Mouse (Mus musculus) heart, postnatal 10 days (tissue): ENCODE results near the gene P2ry2. TPM values are rescaled to one million over a fixed set of nuclear protein-coding genes. Genes with fewer than 3 reads are reported as not detected.

ENCODE experiments used
- DNase-seq, 2 experiments: peaks; one replicate each; pipeline ENCODE4 v3.0.0; 2021
- intact Hi-C: fragments of 180-260 bp; cut with DNase I; formaldehyde crosslinking; loops from one replicate; pipeline ENCODE4 v1.15.1; 2025
- total RNA-seq, 2 experiments: library from RNA; stranded (reverse); gene quantifications; 2 replicates each; pipeline ENCODE4 v1.2.3; 2021

Gene P2ry2
- total RNA-seq: 10 to 100 TPM; 13.5 to 15.8 TPM

DNA sequence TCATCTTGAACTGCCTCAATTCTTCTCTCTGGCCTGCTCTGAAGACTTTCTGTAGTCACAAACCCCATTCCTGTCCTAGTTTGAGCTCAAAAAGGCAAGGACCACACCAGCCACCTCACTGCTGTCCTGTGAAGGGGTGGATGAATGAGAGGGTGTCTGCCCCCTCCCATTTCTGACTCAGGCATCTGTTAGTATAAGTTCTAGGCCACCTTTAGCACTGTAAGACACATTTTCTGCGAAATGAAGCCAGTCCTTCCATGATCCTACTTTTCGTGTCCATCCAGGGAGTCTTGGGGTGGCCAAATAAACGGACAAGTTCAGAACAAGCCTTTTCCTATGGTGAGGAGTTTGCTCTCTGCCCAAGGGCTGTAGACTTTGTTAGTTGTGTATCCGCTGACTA is at the start of gene P2ry2:
Gene P2ry2, minus strand, starts transcription at position 326 of the 400 bp plus-strand sequence.
- intact Hi-C loops: loop anchor here (2.0 kb wide), 1 partner anchor 38 kb away; no protein-coding TSS in a partner anchor

DNA sequence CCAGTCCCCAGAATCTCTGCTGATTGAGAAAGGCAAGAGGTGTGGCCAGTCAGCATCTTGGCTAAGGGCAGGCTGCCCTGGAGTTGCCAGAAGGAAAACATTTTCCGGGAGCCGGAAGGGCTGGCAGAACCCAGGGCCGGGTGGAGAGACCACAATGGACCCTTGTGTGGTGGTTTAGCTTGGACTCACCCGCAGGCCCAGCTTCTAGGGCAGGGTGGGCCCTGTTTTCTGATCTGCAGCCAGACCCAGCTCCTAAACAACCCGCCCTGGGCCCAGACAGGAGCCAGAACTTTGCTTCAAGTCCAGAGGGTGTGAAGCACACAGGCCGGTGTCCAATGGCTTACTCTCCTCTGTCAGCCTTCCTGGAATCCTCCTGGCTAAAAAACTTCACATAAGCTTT is 49.6 kb upstream of the P2ry2 start:
- intact Hi-C loops: no loop called here
- DNase-seq: peak in 1 of 2 experiments; percentile 44

More for the DNA sequence above, at the start of gene P2ry2:
- no peak for DNase-seq

DNA sequence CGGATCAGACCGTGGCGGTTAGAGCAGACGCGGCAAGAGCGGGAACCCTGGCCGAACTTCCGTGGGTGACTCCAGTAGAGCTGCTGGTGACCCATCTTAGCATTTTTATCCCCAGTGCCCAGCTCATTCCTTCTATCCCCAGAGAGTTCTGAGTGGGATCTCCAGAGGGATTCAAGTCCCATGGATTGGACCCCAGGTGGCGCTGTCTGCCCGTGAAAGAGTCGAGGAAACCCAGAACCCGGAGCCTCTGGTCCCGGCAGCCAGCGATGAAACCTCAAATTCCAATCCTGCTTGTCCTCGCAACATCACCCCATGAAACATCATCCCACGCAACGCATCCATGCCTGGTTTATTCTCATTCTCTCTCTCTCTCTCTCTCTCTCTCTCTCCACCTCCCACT is 48.7 kb upstream of the P2ry2 start:
- intact Hi-C loops: loop anchor here (1.0 to 2.0 kb wide), 4 partner anchors 47 to 313 kb away; no protein-coding TSS in a partner anchor
- DNase-seq: peak; percentile 90 to 94

DNA sequence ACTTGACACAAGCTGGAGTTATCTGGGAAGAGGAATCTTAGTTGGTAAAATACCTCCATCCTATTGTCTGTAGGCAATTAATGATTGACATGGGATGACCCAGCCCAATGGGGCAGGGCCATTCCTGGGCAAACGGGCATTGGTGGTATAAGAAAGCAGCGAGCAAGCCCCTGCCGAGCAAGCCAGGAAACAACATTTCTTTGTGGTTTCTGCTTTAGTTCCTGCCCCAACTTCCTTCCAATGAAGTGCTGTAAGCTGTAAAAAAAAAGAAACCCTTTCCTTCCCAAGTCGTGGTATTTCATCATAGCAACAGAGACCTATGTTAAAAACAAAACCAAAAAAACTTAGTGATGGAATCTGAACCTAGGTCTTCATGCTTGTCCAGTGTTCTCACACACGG is 47.8 kb upstream of the P2ry2 start:
- DNase-seq: no peak
- intact Hi-C loops: loop anchor here (2.0 kb wide), 2 partner anchors 48 to 314 kb away; no protein-coding TSS in a partner anchor

DNA sequence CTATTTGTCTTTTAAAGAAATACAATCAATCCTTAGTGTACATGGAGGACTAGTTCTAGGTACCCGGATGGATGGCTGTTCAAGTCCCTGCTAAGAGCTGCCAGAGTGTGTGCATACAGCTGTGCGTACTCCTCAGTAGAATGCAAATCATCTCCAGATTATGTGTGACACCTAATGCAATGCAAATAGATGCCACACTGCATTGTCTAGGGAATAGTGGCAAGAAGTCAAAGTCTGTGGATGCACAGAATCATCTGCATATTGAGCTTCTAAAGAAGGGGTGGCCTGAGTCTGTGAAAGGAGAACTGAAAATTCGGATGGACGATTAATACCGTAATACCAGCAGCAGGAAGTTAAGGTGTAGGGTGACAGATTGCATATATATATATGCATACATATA is 46.5 kb upstream of the P2ry2 start:
- intact Hi-C loops: no loop called here
- DNase-seq: no peak

DNA sequence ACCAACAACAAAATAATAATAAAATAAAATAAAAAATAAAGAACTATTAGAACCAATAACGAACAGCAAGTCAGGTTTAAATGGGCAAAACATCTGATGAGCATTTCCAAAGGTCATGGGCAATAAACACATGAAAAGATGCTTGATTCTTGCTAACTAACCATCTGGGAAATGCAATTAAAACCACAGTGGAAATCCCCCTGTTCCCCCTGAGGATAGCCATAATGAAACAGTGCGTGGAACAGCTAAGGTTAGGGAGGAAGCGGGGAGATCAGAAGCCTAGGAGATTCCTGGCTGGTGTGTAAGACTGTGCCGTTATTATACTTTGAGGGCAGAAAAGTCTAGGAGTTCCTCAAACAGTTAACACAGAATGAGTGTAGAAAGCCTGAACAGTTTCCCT is 44.6 kb upstream of the P2ry2 start:
- no peak for DNase-seq
- intact Hi-C loops: no loop called here

DNA sequence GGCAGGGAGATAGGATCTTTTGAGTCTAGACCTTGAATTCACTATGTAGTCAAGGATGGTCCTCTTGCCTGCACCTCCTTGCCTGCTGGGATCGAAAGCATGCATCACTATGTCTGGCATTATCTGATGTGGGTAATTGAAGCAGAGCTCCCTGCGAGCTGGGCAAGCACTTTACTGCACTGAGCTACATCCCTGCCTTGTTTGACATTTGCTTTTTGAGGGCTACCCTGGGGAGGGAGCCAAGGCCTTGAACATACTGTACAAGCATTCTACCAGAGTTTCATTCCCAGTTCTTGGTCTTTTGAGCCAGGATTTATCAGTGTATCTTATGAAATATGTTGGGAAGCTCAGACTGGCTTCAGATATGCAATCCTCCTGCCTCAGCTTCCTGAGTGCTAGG is 40.5 kb upstream of the P2ry2 start:
- no peak for DNase-seq
- intact Hi-C loops: no loop called here

DNA sequence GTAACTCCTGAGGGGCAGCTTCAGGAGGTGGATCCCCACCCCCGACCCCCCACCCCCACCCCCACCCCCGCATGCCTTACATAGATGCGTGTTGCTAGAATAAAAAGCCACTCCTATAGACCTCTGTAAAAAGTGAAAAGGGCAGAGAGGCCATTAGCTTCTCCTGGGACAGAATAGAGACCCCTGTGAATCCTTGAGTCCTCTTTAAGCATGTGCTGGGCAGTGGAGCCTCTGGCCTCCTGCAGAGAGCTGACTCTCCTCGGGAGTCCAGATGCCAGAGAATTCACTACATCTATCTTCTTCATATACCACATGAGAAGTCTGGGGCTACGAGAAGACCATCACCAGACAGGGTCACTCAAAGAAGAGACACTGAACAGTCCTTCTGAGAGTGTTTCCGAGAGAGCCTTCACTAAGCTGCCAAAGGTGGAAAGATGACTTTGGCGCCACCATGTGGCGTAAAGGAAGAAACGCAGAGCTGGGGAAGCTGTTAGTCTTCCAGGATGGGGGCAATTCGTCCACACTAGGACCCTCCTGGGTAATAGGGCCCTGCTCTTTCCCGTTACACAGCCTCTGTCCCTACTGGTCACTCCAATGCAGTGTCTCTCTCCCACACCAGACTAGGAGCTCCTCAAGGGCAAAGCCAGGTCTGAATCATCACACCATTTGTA is 39.0 kb upstream of the P2ry2 start:
- intact Hi-C loops: loop anchor here (1.0 to 2.0 kb wide), 4 partner anchors 39 to 144 kb away; partner anchors contain the start of gene P2ry2
- peak; percentile 78 to 82 for DNase-seq

DNA sequence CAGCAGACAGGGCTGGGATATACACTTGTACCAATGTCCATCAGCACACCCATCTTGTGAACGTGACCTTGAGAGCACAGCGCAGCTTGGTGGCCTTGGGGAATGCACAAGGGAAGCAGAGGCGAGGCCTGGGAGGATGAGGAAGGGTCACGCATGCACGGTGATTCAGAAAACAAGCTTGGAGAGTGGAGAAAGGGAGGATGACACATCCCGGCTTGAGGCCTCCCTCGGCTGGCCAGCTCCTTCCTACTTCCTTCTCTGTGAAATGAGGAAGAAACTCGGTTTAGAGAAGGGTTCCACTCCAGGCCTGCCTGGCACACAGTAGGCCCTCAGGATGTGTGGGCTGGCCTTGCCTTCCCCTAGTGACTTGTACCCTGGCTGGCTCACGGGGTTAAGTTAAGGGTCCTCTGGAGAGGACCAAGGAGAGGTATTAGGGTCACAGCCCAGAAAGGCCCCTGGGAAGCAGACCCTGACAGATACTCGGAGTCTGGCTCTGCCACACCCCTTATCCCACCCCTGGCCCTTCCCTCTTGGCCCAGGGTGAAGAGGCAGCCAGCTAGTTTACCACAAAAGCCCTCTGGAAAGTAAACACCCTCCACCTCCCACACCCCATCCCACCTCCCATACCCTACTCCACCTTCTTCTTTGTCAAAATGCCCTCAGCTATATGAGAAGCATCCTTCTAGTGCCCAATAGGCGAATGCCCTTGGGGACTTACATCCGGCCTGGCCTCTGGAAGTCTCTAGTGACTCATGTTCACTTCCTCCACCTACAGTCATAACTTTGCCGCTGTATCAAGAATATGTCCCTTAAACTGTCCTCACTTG is 38.3 kb upstream of the P2ry2 start:
- intact Hi-C loops: loop anchor here (1.0 to 2.0 kb wide), 4 partner anchors 38 to 144 kb away; partner anchors contain the start of gene P2ry2
- peak; percentile 43 to 57 for DNase-seq

DNA sequence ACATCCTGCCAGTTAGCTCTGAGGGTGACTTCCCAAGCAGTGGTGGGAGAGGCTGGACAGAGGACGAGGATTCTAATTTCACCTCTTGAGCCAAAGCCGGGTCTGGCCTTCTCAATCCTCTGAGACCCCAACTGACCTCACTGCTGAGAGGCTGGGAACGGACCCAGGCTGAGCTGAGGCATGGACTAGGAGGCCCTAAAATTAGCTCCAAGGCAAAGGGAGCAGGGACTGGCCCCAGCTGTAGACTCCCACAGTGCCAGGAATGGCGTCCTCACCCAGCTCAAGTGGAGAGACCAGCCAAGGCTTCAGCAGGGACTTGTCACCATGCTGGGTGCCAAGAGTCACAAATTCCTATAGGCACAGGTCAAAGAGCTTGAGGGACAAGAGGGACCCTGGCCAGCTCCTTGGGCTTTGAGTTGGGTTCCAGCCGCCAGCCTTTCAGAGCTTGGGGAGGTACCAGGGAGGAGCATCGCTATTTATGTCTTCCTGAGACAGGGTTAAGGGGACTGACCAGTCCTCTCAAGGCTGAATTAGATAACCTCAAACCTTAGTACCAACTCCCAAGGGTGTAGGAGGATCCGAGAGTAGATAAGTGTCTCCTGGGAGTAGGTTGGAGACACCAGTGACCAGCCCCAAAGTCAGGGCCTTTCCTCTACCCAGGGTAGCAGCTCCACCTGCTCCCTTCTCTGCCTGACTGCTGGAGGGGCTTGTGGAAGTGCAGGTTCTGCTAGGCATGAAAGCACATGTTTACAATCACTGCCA is 36.8 kb upstream of the P2ry2 start:
- intact Hi-C loops: loop anchor here (2.0 kb wide), 1 partner anchor 37 kb away; the partner anchor contains the start of gene P2ry2

DNA sequence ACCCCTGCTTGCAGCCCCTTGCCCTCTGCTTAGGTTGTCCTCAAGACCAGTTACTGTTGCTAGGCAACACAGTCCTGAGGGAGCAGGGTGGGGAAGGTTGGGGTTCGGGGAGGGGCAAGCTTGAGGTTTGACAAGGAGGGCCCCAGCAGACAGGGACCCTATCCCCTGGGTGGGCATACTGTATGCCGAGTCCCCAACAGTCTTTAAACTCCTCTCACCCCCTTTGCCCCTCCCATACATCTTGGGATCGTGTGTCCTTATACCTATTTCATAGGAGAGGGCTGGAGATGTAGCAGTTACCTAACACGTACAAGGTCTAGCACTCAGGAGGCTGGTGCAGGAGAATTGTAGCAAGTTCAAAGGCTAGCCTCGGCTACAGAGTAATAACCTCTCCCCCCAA is 35.6 kb upstream of the P2ry2 start:
- no peak for DNase-seq
- intact Hi-C loops: no loop called here

More for the DNA sequence above, 36.8 kb upstream of the P2ry2 start:
- peak; percentile 86 to 90 for DNase-seq

DNA sequence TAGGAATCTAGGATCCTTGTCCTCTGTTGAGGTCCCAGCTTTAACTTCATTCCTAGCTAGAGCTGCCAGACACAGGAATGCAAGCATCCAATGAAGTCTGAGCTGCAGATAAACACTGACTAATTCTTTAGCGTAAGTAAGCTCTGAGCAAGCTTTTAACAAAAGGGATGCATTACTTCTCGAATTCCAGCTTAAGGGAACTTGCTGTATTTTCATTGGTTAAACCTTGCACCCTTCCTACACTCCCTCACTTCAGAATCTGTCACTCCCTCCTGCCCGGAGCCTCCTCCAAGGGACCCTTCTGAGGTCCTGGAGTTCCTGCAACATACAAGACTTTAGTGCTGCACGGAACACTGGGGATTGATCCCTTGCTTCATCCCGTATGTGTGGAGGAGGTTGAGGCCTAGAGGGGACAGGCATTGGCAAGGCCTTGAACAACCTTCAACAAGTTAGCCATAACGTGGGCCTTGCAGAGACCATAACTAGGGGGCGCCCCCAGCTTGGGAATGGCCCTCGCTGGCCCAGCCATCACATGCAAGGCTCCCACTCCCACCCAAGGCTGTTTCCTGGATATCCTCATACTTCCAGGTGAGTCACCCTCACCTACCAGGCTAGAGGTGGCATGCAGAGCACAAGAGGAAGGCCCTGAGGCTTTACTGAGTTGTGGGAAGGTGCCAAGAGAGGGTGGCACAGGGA is 31.3 kb upstream of the P2ry2 start:
- no peak for DNase-seq
- intact Hi-C loops: no loop called here

DNA sequence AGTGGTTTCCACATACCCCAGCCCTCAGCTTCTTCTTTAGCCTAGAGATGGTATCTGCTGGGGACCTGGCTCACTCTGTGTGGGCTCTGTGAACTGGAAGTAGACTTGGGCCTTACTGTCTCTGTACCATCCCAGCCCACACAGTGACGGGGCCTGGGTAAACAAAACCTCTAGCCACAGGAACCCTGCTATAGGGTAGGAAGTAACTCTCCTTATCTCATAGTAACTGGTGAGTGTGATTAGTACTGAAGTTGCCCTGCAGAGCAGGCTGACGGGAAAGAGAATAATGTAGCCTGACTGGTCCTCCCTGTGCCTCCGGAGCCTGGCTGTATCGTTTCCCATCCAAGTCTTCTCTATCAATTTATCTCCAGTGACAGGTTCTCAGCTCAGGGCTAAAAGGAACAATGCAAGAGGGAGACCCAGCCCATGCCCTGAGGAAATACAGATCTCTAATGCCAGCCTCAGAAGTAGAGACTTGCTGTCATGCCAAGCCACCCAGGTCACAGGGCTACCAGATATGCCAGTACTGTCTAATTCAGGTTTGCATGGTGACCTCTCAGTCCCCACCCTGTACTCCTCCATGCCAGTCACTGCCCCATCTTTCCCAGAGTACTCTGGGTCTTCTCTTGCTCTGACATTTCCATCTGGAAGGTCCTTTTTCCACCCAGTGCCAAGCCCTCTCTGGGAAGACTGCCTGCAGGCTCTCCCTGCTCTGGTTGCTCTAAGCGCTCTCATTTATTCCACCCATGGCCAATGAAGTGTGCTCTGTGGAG is 29.5 kb upstream of the P2ry2 start:
- intact Hi-C loops: no loop called here
- no peak for DNase-seq

DNA sequence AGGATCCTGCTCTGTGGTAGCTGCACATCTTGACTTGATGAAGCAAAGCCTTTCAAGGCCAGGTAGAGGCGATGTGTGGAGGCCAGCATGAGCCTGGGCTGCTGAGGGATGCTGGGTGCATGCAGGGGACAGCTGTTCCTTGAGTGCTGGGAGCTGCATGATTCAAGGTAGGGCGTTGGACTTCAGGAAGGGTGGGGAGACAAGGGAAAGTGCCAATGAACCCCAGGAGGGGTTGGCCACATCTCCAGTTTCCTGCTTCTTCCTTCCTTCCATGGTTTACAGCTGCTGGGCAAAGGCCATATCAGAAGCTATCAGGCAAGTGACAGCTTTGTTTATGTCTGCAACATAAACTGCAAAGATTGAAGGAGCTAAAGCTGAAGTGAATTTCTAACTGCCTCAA is 28.9 kb upstream of the P2ry2 start:
- DNase-seq: no peak
- intact Hi-C loops: no loop called here

DNA sequence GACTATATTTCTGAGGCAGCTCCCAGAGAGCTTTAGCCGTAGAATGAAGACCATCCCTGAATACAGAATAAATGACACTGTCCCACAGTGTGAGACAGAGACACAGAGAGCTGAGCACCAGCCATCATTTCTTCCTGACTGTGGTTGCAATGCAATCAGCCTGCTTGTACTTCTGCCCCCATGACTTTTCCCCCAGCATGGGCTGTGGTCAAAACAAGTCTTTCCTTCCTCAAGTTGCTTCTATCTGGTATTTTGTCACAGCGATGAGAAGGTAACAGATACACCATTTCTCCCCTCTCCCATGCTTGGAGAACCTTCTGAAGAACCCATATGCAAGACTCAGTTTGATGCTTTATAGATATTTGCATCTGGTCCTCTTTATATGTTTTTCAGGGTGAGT is 20.7 kb upstream of the P2ry2 start:
- intact Hi-C loops: no loop called here
- no peak for DNase-seq

DNA sequence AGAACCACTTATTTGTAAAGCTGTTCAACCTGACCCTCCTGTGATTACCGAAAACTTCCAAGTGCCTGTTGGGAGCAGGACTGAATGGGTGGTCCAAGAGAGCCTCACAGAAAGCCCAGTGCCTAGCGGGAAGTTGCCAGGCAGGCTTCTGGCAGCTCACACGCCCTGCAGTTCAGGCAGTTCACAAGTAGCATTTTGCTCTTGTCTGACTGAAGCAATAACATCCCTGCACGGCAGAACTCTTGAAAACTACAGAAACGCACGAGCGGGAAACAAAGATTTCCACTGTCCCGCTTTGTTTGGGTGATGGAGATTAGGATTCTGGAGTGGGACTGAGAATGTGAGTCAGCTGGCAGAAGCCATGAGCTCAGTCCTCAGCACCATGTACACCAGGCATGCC is 18.6 kb upstream of the P2ry2 start:
- intact Hi-C loops: no loop called here

DNA sequence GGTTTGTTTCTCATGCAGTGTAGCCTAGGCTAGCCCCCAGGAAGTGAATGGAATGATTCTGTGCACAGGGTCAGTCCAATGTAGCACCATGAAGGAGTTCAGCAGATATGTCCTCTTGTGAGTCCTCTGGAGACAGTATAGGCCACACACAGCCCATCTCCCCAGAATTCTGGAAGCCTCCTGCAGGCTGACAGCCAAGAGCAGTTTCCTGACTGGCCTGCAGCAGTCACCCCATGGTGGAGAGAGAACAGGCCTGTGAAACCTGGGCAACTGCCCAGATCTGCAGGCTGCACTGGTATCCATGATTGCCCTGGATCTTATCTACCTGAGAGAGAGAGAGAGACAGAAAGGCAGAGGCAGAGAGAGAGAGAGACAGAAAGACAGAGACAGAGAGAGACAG is 18.1 kb upstream of the P2ry2 start:
- DNase-seq: peak; percentile 64 to 70
- intact Hi-C loops: no loop called here

More for the DNA sequence above, 18.6 kb upstream of the P2ry2 start:
- no peak for DNase-seq

DNA sequence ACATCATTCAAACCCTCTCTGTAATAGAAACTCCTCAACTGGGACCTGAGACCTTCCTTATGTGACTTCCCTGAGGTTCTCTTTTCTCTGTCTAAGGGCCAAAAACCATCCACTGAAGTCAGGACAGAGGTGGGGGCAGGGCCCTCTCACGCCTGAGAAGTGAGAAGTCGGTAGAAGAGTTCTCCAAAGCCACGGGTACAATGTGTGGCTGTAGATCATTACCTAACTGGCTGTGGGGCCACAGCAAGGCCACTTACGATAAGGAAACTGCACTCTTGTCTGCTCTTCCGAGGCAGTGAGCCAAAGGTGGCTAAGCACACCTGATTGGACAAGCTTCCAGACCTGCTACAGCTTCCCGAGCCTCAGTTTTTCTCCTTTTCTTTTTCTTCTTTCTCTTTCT is 16.8 kb upstream of the P2ry2 start:
- intact Hi-C loops: no loop called here
- no peak for DNase-seq

DNA sequence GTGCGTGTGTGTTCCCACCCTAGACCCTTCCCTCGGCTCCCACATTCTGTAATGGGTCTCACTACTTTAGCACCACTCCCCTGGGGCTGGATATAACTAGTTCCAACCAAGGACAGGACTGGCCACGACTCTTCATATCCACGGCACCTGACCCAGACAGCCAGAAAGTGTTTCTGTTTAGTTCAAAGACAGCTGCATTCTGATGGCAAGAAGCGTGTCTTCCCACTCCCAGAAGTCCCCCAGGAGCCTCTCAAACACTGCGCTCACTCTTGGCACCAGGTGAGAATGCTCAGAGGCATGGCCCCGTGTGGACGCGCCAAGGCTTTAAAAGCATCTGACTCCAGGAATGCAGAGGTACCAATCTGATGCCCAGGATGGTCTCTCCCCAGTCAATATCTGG is 16.3 kb upstream of the P2ry2 start:
- DNase-seq: no peak
- intact Hi-C loops: no loop called here

DNA sequence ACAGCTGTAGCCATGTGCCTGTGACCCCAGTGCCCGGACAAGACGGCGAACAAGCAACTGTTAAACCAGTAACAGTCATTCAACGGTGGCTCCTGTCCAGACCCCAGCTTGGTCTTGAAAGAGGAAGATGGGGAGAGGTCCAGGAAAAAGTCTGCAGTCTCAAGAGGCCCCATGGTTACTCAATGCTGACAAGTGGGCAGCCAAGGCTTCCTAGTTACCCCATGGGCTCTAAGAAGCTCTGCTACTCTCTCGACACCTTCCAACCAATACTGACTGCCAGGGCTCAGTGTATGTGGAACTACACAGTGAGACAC is 15.7 kb upstream of the P2ry2 start:
- intact Hi-C loops: no loop called here
- DNase-seq: peak; percentile 48 to 54
